Mouse (Mus musculus): Measurements from ENCODE around the gene Syt6.

Syt6 gene

DNA sequence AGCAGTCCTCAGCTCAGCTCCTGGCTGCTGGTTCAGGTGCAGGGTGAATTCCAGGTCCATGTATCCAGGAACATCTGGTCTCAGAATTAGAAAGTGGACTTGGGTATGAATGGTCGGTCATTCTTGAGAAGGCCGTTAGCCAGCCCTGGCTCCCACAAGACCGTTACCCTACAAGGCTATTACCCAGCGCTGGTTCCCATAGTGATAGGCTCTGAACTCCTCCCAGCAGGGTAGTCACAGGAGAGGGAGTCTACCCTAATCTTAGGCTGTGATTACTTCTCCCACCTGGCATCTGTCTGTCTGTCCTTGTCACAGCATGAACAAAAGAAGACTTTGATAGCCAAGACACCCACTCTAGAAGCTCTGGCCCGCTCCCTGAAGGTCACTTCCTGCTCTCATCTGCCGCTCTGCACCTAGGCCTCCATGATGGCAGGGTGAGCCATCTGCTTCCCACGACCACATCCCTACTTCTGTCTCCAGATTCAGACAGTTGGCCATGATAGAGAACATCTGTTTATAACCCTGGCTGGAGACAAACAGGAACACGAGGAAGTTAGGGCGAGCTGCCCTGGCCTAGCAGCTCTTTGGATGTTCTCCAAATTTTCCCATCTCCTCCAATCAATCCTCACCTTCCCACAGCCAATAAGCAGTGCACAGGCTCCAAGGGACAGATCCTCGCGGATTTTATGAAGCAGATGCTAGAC lies 72.3 kb downstream of the Syt6 start:
- DNase-seq (ENCODE audit: low spot score in 2 of 2): peak in 1 of 2 experiments; percentile 11

DNA sequence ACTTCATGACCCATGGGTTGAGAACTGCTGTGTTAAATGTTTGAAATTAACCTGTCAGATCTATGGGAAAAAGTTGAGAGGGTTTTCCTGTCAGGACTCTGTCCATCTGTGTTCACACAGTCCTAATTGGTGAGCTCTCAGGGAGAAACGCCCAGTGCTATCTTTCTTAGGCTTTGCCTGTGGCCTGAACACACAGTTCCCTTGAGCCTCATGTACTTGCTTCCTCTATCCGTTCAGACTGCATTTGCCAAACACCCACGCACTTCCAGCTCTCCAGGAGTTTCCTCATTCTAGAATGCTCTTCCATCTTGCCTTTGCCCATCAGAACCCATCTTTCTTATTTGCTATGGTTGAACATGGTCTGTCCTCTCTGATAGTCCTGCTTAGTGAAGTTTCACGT lies 73.5 kb downstream of the Syt6 start:
- DNase-seq (ENCODE audit: low spot score in 2 of 2): no peak

DNA sequence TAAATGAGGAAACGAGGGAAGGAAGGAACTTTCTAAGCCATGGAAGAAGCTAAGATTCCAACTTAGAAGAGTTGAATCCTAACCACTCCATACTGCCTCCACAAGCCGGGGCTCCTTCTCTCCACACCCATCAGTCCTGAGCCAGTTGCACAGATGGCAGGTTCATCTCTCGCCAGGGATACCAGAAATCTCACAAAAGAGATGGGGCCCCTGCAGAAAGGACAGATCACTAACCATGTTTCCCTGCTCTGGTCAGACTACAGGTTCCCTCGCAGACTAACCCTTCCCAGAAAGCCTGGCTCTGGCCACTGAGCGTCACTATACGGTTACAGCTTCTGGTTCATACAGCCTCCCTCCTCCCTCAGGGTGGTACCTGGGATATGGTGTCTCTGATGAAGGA lies 74.7 kb downstream of the Syt6 start:
- no peak for DNase-seq (ENCODE audit: low spot score in 2 of 2)

DNA sequence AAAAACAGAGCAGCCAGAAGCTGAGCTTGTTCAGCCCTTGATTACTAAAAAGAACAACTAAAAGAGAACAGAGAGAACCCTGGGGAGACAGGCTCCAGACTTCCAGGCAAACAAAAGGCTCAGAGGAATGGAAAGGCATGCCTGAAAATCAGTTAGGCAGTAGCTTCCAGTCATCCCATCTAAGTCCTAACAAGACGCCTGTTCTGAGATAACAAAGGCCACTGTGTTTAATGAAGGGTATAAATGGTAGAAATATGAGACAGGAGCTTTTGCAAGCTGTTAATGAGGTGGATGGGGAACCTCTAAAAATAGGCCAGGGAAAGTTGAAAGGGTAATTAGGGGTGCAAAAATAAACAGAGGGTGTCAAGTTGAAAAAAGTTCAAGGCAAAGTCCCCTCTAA lies 75.4 kb downstream of the Syt6 start:
- no peak for DNase-seq (ENCODE audit: low spot score in 2 of 2)

DNA sequence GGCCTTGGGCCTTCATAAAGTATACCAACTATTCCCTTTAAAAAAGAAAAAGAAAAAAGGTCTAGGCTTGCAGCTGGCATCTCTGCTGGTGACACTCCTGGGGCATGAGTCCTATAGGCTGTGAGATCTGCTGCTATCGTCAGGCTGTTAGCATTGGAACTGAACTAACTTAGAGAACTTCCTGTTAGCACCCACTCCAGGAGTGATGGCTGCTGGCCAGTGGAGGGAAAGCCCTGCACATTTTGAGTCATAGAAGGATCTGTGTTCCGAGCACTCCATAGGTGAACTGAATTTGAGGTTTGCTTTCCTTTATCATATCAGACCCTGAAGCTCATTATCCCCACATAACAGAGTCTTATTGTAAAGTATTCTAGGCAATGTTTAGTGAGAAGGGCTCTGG lies 85.0 kb downstream of the Syt6 start:
- DNase-seq (ENCODE audit: low spot score in 2 of 2): no peak

DNA sequence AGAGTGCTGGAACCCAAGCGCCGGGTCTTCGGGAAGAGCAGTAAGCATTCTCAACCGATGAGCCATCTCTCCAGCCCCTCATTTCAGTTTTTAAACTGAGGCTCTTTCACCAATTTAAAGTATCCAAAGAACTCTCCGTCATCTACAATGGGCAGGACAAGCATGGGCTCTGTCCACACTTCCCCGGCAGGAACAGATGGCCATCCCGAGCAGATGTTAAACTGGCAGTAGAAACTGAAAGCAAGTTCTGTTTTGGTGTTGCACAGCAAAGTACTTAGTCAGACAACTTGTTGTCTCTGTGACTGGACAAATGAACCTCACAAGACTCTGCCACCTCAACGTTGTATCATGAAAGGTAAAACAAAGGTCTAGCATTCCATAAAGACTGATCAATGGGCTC lies 86.7 kb downstream of the Syt6 start:
- DNase-seq (ENCODE audit: low spot score in 2 of 2): no peak

DNA sequence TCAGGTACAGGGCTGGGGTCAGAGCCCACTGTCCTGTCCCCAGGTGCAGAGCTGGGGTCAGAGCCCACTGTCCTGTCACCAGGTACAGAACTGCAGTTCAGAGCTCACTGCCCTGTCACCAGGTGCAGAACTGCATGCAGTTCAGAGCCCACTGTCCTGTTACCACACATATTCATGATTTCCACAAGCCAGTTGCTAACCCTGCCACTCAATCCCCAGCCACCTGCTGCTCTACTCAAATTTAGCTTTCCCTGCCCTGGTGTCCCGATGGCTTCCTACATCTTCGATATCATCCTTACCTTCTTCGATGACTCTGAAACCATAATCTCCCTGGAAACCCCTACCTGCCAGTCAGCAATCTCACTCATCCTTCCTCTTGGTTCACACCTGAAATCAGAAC lies 88.4 kb downstream of the Syt6 start:
- DNase-seq (ENCODE audit: low spot score in 2 of 2): no peak

DNA sequence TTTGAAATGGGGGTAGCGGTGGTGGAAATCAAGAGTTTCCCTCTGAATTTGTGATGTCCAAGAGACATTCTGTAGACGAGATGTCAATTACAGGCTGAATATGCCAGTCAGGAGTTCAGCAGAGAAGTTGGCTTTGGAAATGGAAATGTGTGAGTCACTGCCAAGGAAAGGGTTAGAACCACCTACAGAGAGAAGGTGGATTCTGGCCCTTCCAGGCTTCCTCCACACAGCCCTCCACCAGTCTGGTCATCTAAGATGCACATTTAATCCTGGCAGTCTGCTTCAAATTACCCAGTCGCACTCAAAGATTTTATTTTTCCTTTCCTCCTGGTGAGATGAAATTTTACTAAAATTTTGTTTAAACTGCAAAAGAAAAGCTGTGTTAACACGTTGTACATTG lies 97.1 kb downstream of the Syt6 start:
- DNase-seq (ENCODE audit: low spot score in 2 of 2): no peak

DNA sequence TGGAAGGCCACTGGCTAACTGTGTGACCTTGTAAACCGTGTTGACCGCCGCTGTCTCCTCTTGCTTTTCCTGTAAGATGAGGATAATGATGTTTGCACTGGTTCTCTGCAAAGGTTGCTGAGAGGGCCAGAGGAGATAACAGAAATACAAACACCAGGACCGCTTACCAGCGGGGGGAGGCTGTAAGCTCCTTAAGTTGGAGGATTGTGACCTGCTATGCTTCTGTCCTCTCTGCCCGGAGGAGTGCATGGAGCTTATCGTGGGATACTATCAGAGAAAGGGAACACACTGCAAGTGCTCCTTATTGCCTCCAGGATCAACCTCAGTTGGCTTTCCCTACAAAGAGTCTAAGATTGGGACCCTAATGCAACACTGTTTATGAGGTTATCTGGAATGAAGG lies 97.7 kb downstream of the Syt6 start:
- no peak for DNase-seq (ENCODE audit: low spot score in 2 of 2)

DNA sequence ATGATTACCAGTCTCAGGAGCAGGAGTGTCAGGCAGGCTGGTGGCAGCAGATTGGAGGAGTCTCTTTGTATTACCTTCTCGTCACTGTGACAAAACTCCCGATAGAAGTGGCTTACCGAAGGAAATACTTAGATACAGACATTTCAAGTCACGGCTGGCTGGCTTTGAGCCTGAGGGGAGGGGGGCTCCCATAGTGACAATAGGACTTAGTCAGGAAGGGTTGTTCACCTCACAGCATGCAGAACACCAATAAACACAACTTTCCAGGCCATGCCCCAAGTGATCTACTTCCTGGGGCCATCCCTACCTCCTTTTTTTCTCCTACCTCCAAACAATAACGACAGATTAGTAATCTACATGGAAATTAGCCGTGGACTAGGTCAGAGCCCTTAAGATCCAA lies 103.8 kb downstream of the Syt6 start:
- DNase-seq (ENCODE audit: low spot score in 2 of 2): no peak

DNA sequence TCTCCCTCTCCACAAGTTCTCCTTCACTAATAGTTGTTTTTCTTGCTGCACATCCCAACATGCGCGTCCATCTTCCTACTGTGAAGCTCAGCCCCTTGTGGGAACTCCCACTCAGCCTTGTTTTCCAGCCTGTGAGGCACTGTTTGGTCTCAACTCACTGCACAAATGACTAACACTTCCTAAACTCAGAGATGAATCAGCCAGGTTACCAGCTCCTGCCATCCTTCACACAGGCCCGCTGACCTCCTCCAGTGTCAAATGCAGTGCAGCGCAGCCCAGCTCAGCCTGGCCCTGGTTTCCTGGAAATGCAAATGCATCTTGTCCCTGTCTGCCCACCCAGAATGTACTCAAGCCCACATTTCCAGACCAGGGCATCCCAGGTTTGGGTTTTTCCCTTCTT lies 107.4 kb downstream of the Syt6 start:
- no peak for DNase-seq (ENCODE audit: low spot score in 2 of 2)

DNA sequence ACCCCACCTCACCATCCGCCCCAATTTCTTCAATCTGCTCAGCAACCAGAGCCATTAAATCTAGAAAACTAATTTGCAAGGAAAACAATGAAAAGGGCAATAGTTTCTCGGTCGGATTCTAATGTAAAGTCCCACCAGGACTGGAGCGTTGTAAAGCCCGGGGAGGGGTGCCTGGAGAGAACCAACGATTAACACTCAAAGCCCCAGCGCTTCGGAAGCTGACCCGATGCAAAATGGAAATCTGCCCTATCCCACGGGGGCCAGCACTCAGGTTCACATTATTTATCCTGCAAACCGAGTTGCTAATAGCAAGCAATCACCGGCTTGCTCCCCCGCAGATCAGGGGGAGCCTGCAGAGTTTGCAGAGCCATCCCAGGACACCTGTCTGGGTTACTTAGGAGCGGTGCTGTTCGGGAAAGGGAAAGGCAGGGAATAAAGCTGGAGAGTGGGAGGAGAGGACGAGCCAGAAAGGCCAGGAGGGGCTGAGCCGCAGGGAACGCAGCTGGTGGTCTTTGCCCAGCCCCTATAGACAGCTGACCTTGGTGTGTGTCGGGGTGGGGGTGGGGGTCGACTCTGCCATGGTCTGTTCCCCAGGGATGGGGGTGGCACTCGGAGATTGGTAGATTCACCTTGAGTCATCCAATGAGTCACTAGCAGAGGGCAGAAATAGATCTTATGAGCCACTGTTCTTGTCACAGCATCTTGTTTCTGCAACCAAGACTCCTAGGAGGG lies 108.4 kb downstream of the Syt6 start:
- no peak for DNase-seq (ENCODE audit: low spot score in 2 of 2)

DNA sequence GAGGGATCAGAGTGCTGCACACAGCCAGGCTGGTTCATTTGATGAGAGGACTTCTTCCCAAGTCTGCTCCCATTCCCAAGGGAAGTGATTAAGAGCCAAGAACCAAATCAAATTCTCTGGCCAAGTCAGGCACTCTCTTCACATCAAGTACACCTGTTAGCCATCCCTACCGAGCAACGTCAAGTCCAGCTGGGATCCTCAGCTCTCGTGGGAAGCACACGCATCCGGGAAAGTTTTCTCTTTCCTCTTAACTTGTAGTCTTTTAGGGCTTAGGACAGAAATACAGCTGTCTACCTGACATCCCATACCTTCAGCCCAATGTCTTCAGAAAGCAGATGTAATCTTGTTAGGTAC lies 108.9 kb downstream of the Syt6 start:
- DNase-seq (ENCODE audit: low spot score in 2 of 2): no peak

DNA sequence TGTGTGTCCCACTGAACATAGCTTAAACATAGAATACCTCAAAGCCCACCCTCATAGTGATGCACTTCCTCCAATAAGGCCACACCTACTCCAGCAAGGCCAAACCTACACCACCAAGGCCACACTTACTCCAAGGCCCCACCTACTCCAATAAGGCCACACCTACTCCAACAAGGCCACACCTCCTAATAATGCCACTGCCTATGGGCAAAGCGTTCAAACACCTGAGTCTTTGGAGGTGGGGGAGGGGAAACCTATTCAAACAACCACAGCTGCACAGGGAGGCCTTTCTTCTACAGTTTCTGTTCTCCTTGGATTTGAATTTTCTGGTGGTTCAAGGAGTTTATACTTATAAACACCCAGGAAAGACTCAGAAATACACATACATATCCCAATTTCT lies 114.0 kb downstream of the Syt6 start:
- no peak for DNase-seq (ENCODE audit: low spot score in 2 of 2)

DNA sequence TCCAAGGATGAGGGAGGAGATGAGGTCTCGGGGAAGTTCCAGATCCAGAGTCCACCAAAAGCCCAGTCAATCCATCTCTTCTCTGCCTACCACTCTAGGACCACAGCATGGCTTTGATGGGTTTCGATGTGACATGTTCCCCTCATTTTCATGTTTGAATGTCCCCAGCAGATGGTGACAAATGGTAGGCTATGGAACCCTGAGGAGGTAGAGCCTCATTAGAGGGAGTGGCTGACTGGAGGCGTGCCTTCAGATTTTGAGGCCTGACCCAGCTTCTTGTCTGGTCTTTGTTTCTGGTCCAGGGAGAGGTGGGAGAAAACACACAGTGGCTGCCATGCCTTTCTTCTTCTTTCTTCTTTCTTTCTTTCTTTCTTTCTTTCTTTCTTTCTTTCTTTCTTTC lies 115.5 kb downstream of the Syt6 start:
- no peak for DNase-seq (ENCODE audit: low spot score in 2 of 2)
